Mouse (Mus musculus): ENCODE results near the gene Olig2. TPM values are rescaled to one million over a fixed set of nuclear protein-coding genes. Genes with fewer than 3 reads are reported as not detected.

Olig2 gene
- polyA plus RNA-seq, 1 experiment from 2014 or later = 9.9 TPM

- Histone ChIP-seq H3K4me2 (ENCODE audit: low read length) (no peak overlapping the region), H3K9me3 (replicated peaks; ENCODE audit: control insufficient read depth, low read length, poor library complexity, severe bottlenecking) (peaks cover 5% of the 10 kb centered on the region; the same call in 1 of the 2 replicates), H3K9ac (ENCODE audit: low read depth, low read length) (no peak overlapping the region), H3K27ac (ENCODE audit: low read length) (no peak overlapping the region), H3K36me3 (ENCODE audit: control insufficient read depth, insufficient read depth, low read length) (no peaks in the 10 kb centered on the region), H3K4me3 (ENCODE audit: low read depth, low read length) (no peak overlapping the region), H3K27me3 (ENCODE audit: control insufficient read depth, insufficient read depth, low read depth, low read length) (peaks cover 9% of the 10 kb centered on the region), H3K4me1 (ENCODE audit: control insufficient read depth, insufficient read depth, low read length) (no peaks in the 10 kb centered on the region)
- ATAC-seq = no peak
- WGBS = 91% methylated on average over 7 of the region's 7 CpGs
Measured at GRCm38 (mm10) chr16:91199815-91200214, 25.4 kb upstream of the Olig2 start.

DNA sequence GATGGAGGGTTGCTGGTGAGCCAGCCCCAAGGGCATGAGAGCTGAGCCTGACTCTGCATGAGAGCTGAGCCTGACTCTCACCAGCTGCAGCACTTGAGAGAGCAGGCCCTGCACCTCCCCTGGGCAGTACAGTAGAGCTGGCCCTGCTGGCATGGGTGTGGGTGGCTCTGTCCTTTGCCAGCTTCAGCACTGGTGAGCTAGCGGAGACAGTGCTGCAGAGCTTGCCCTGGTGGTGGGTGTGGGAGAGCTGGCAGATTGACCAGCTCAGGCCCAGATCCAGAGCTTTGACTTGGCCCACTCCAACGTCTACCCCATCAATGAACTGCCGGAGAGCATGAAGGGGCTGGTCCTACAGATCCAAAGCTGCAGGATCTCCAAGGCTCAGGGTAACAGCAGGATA lies 22.3 kb upstream of the Olig2 start:
- WGBS = 94% methylated on average over 3 of the region's 3 CpGs
- H3K27ac ChIP-seq (ENCODE audit: low read length) = no peak overlapping the region
- ATAC-seq = no peak
- H3K4me2 ChIP-seq (ENCODE audit: low read length) = no peak overlapping the region
- H3K9ac ChIP-seq (ENCODE audit: low read depth, low read length) = no peak overlapping the region
- no peak overlapping the region for H3K4me3 ChIP-seq (ENCODE audit: low read depth, low read length)
- H3K9me3 ChIP-seq (replicated peaks; ENCODE audit: control insufficient read depth, low read length, poor library complexity, severe bottlenecking) = 0 out of 2 replicates have a peak, but pooled peaks cover 5% of the 10 kb centered on the region
- peaks cover 9% of the 10 kb centered on the region for H3K27me3 ChIP-seq (ENCODE audit: control insufficient read depth, insufficient read depth, low read depth, low read length)
- no peaks in the 10 kb centered on the region for H3K36me3 ChIP-seq (ENCODE audit: control insufficient read depth, insufficient read depth, low read length)
- no peaks in the 10 kb centered on the region for H3K4me1 ChIP-seq (ENCODE audit: control insufficient read depth, insufficient read depth, low read length)

DNA sequence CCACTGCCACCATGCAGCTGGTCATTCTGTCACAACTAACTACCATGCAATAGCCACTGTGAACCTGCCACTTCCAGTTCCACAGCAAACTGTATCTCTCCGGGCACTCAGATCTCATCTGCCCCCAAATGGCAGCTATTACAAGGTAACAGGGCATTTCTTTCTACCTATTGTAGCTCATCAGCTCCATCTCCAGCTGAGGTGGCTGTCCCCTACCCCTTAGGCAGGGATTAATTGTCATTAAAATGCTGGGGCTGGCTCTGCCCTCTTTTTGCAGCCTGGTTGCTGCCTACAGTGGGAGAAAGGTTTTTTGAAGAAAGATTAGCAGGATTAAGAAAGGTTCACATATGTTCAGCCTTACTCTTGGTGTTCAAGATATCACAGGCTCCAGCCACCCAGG lies 18.9 kb upstream of the Olig2 start:
- ATAC-seq = no peak

GRCm38 (mm10) chr16:91217077-91217476 lies 8.2 kb upstream of the Olig2 start:
- Histone ChIP-seq H3K27me3 (ENCODE audit: control insufficient read depth, insufficient read depth, low read depth, low read length) (peaks cover 57% of the 10 kb centered on the region), H3K4me3 (ENCODE audit: low read depth, low read length) (no peak overlapping the region), H3K36me3 (ENCODE audit: control insufficient read depth, insufficient read depth, low read length) (no peaks in the 10 kb centered on the region), H3K4me1 (ENCODE audit: control insufficient read depth, insufficient read depth, low read length) (peaks cover 7% of the 10 kb centered on the region; the same call in 1 of the 2 replicates), H3K4me2 (ENCODE audit: low read length) (no peak overlapping the region), H3K9me3 (replicated peaks; ENCODE audit: control insufficient read depth, low read length, poor library complexity, severe bottlenecking) (no peaks in the 10 kb centered on the region; the same call in 1 of the 2 replicates), H3K9ac (ENCODE audit: low read depth, low read length) (no peak overlapping the region), H3K27ac (ENCODE audit: low read length) (no peak overlapping the region)
- WGBS = 45% methylated on average over 6 of the region's 6 CpGs
- no peak for ATAC-seq

More for the DNA sequence above, 18.9 kb upstream of the Olig2 start:
- Histone ChIP-seq H3K4me2 (ENCODE audit: low read length) (no peak overlapping the region), H3K4me1 (ENCODE audit: control insufficient read depth, insufficient read depth, low read length) (no peaks in the 10 kb centered on the region), H3K9me3 (replicated peaks; ENCODE audit: control insufficient read depth, low read length, poor library complexity, severe bottlenecking) (0 out of 2 replicates have a peak, but pooled peaks cover 5% of the 10 kb centered on the region), H3K27me3 (ENCODE audit: control insufficient read depth, insufficient read depth, low read depth, low read length) (peaks cover 13% of the 10 kb centered on the region), H3K9ac (ENCODE audit: low read depth, low read length) (no peak overlapping the region), H3K27ac (ENCODE audit: low read length) (no peak overlapping the region), H3K36me3 (ENCODE audit: control insufficient read depth, insufficient read depth, low read length) (no peaks in the 10 kb centered on the region), H3K4me3 (ENCODE audit: low read depth, low read length) (no peak overlapping the region)
- 27% methylated on average over 1 of the region's 1 CpGs for WGBS

DNA sequence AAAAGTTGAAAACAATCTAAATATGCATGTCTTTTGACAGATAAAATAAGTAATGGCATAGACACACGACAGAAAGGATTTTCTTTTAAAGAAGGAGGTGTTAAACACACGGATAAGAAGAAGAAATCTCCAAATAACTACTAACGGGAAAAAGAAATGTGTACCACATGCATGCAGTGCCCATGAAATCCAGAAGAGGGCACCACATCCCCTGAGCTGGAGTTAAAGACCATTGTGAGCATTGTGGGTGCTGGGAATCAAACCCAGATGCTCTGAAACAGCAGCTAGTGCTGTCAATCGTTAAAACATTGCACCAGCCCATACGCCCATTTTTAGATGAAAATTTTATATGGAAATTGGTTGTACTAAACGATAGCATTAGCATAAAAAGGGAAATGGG lies 7.3 kb upstream of the Olig2 start:
- Histone ChIP-seq H3K36me3 (ENCODE audit: control insufficient read depth, insufficient read depth, low read length) (no peaks in the 10 kb centered on the region), H3K27ac (ENCODE audit: low read length) (no peak overlapping the region), H3K9ac (ENCODE audit: low read depth, low read length) (no peak overlapping the region), H3K4me1 (ENCODE audit: control insufficient read depth, insufficient read depth, low read length) (peaks cover 14% of the 10 kb centered on the region), H3K4me2 (ENCODE audit: low read length) (no peak overlapping the region), H3K27me3 (ENCODE audit: control insufficient read depth, insufficient read depth, low read depth, low read length) (peaks cover 60% of the 10 kb centered on the region), H3K9me3 (replicated peaks; ENCODE audit: control insufficient read depth, low read length, poor library complexity, severe bottlenecking) (no peaks in the 10 kb centered on the region; the same call in 1 of the 2 replicates), H3K4me3 (ENCODE audit: low read depth, low read length) (no peak overlapping the region)
- WGBS = 85% methylated on average over 6 of the region's 6 CpGs
- no peak for ATAC-seq

DNA sequence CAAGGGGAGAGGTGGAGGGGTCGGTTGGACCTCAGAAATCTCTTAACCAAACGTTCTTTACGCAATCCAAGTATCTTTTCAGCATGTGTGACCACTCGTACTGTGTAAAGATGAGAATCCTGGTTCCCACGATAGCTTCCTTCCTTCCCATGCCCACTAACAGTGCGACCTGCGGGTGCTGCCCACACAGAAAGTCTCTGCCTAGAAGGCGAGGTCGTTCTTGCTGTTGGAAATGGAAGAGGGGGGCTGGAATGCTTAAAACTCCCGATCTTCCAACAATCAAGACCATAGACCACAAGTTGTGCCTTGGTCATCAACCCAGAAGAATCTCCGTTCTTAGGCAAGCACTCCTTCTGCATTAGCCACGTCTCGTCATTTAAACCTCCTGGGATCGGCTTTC lies 6.0 kb upstream of the Olig2 start:
- Histone ChIP-seq H3K27ac (ENCODE audit: low read length) (no peak overlapping the region), H3K9me3 (replicated peaks; ENCODE audit: control insufficient read depth, low read length, poor library complexity, severe bottlenecking) (no peaks in the 10 kb centered on the region; the same call in 1 of the 2 replicates), H3K36me3 (ENCODE audit: control insufficient read depth, insufficient read depth, low read length) (no peaks in the 10 kb centered on the region), H3K27me3 (ENCODE audit: control insufficient read depth, insufficient read depth, low read depth, low read length) (peaks cover 61% of the 10 kb centered on the region), H3K4me2 (ENCODE audit: low read length) (0 out of 2 replicates have a peak overlapping the region, but pooled peaks have one; percentile 40), H3K9ac (ENCODE audit: low read depth, low read length) (no peak overlapping the region), H3K4me3 (ENCODE audit: low read depth, low read length) (no peak overlapping the region), H3K4me1 (ENCODE audit: control insufficient read depth, insufficient read depth, low read length) (peaks cover 14% of the 10 kb centered on the region)
- 13% methylated on average over 14 of the region's 14 CpGs for WGBS
- no peak for ATAC-seq

DNA sequence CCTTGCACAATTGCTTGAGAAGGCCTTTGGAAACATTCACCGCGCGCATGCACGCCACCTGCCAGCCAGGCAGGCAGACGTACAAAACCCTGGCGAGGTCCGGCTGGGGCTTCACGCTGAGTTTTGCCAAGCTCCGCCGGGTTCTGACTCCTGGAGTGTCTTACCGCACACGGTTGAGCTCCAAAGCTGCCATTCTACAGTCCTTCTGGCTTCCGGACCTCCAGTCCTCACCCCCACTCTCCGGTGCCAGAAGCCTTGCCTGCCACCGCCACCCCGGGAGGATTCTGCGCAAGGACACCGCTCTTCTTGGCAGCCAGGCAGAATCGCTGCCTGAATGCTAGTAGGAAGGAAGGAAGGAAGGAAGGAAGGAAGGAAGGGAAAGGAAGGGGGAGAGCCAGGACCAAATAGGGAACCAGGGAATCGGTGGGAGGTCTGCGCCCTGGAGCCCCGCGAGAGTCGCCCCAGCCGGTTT lies 3.0 kb upstream of the Olig2 start:
- Histone ChIP-seq H3K4me1 (ENCODE audit: control insufficient read depth, insufficient read depth, low read length) (peaks cover 29% of the 10 kb centered on the region), H3K9me3 (replicated peaks; ENCODE audit: control insufficient read depth, low read length, poor library complexity, severe bottlenecking) (no peaks in the 10 kb centered on the region), H3K36me3 (ENCODE audit: control insufficient read depth, insufficient read depth, low read length) (no peaks in the 10 kb centered on the region), H3K4me2 (ENCODE audit: low read length) (peak overlapping the region; percentile 43), H3K9ac (ENCODE audit: low read depth, low read length) (no peak overlapping the region), H3K27ac (ENCODE audit: low read length) (peak overlapping the region; percentile 54), H3K4me3 (ENCODE audit: low read depth, low read length) (peak overlapping the region; percentile 14), H3K27me3 (ENCODE audit: control insufficient read depth, insufficient read depth, low read depth, low read length) (peaks cover 63% of the 10 kb centered on the region)
- ATAC-seq = no peak
- WGBS = under 1% methylated on average over 25 of the region's 25 CpGs

DNA sequence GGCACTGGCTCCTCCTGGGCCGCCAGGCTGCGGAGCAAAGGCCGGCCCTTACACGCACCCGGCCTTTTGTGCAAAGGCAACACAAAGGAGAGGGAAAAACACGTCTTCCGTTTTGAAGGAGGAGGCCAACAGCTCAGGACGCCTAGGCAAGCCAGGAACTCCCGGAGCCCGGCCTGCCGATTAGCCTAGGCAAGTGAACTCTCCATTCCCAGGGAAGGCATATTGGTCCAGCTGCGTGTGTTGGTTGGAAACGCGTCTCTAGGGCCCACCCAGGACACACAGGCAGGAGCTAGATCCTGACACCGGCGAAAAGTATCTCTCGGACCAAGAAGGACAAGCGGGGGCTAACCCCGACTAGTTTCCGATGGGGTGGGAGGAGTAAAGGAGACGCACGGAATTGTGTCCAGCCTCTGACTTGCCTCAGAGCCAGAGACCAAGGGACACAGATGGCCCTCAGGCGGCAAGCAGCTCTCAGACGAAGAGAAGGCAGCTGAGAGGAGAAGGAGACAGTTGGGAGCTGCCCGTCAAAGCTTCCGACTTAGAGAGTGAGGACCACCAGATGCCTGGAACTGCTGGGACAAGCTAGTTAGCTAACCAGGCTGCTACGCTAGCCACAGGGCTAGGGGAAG lies 2.5 kb upstream of the Olig2 start:
- peaks cover 64% of the 10 kb centered on the region for H3K27me3 ChIP-seq (ENCODE audit: control insufficient read depth, insufficient read depth, low read depth, low read length)
- ATAC-seq = no peak
- no peaks in the 10 kb centered on the region for H3K36me3 ChIP-seq (ENCODE audit: control insufficient read depth, insufficient read depth, low read length)
- 1% methylated on average over 27 of the region's 27 CpGs for WGBS
- peaks cover 30% of the 10 kb centered on the region for H3K4me1 ChIP-seq (ENCODE audit: control insufficient read depth, insufficient read depth, low read length)
- H3K4me3 ChIP-seq (ENCODE audit: low read depth, low read length) = peak overlapping the region; percentile 14
- peak overlapping the region; percentile 39; the same call in 1 of the 2 replicates for H3K9ac ChIP-seq (ENCODE audit: low read depth, low read length)
- peak overlapping the region; percentile 43 for H3K4me2 ChIP-seq (ENCODE audit: low read length)
- H3K9me3 ChIP-seq (replicated peaks; ENCODE audit: control insufficient read depth, low read length, poor library complexity, severe bottlenecking) = no peaks in the 10 kb centered on the region
- H3K27ac ChIP-seq (ENCODE audit: low read length) = peak overlapping the region; percentile 54; the same call in 1 of the 2 replicates

GRCm38 (mm10) chr16:91223327-91224067 lies 1.8 kb upstream of the Olig2 start:
- peaks cover 59% of the 10 kb centered on the region for H3K27me3 ChIP-seq (ENCODE audit: control insufficient read depth, insufficient read depth, low read depth, low read length)
- peaks cover 30% of the 10 kb centered on the region for H3K4me1 ChIP-seq (ENCODE audit: control insufficient read depth, insufficient read depth, low read length)
- WGBS = 1% methylated on average over 35 of the region's 35 CpGs
- H3K9me3 ChIP-seq (replicated peaks; ENCODE audit: control insufficient read depth, low read length, poor library complexity, severe bottlenecking) = no peaks in the 10 kb centered on the region
- H3K36me3 ChIP-seq (ENCODE audit: control insufficient read depth, insufficient read depth, low read length) = no peaks in the 10 kb centered on the region
- peak overlapping the region; percentile 14; the same call in 1 of the 2 replicates for H3K4me3 ChIP-seq (ENCODE audit: low read depth, low read length)
- H3K4me2 ChIP-seq (ENCODE audit: low read length) = peak overlapping the region; percentile 43
- H3K9ac ChIP-seq (ENCODE audit: low read depth, low read length) = peak overlapping the region; percentile 39; the same call in 1 of the 2 replicates
- H3K27ac ChIP-seq (ENCODE audit: low read length) = 0 out of 2 replicates have a peak overlapping the region, but pooled peaks have one; percentile 40
- ATAC-seq = no peak
